Mouse (Mus musculus) testis, postnatal 10 days (tissue): ENCODE measurements around the gene Zscan4f.
"Not testable (repeated sequence)": the region's sequence is repeated elsewhere in the genome, so short reads cannot be mapped to it uniquely, and the experiment has no call there.

Experiments used
- DNase-seq: peaks from one replicate; pipeline ENCODE4 v3.0.0; 2021; ENCODE audit warnings: low spot score

Zscan4f gene

DNA sequence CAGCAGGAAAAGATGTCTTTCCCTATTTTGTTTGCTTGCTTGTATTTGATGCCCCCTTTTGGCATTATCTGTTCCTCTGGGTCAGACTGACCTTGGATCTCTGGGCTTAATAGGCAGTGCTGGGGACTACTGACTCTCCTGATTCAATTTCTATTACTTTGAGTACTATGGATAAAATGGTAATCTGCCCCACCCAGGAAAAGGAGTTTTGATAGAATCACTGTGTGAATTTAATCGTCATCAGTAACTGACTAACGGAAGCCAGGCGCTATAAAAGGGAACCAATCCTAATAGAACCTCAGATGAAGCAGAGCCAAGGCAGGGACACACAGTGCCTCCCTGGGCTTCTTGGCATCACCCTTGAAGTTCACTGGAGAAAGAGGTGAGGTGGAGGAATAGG lies at the start of gene Zscan4f:
Gene Zscan4f, plus strand, starts transcription at position 301 of the 400 bp plus-strand sequence.
- not testable (repeated sequence) for DNase-seq

DNA sequence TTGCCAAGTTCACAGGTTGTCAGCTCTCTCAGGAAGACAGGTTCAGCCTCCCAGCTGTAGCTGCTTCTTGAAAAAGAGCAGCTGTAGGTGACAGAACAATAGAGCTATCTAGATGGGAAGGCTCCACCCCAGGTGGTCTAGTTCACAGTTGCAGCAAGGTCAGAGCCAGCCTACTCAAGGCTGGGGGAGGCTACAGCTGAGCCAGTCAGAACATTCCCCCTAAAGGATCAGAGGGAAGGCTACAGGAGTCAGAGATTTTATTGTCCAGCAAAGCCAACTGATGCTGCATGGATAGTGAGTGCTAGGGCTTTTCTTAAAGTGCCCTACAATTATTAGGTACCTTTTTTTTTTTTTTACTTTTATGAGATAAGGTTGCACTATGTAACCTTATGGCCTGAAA lies 13.1 kb upstream of the Zscan4f start:
- DNase-seq = not testable (repeated sequence)
